Mouse (Mus musculus): ENCODE data around the gene Nav1. TPM values are rescaled to one million over a fixed set of nuclear protein-coding genes. Genes with fewer than 3 reads are reported as not detected.
A peak's percentile ranks its signal among the peaks of the same experiment; 100 is the strongest.

Gene Nav1
- total RNA-seq, 2 experiments from 2014 or later: 55.4 to 68.4 TPM

- no peak for DNase-seq (ENCODE audit: extremely low spot score in 1 of 2, low spot score in 2 of 2)
- Histone ChIP-seq H3K4me3 (no peak overlapping the region), H3K27ac (no peak overlapping the region)
- no peak for TF ChIP-seq CTCF (IDR thresholded peaks at IDR 0.05)
- intact Hi-C loops (cut with DNase I): no loop called here
These were observed 31.7 kb downstream of the Nav1 start for GRCm38 (mm10) chr1:135575393-135575792.

GRCm38 (mm10) chr1:135574451-135575208 lies 32.5 kb downstream of the Nav1 start:
- no peak for DNase-seq (ENCODE audit: extremely low spot score in 1 of 2, low spot score in 2 of 2)
- intact Hi-C loops (cut with DNase I): no loop called here
- no peak overlapping the region for H3K4me3 ChIP-seq
- TF ChIP-seq CTCF (IDR thresholded peaks at IDR 0.05): no peak
- no peak overlapping the region for H3K27ac ChIP-seq

GRCm38 (mm10) chr1:135572139-135572892 lies 34.8 kb downstream of the Nav1 start:
- no peak for TF ChIP-seq CTCF (IDR thresholded peaks at IDR 0.05)
- no peak overlapping the region for H3K27ac ChIP-seq
- no peak for DNase-seq (ENCODE audit: extremely low spot score in 1 of 2, low spot score in 2 of 2)
- intact Hi-C loops (cut with DNase I): no loop called here
- H3K4me3 ChIP-seq: no peak overlapping the region

GRCm38 (mm10) chr1:135568087-135568486 lies 39.0 kb downstream of the Nav1 start:
- no peak for TF ChIP-seq CTCF (IDR thresholded peaks at IDR 0.05)
- Histone ChIP-seq H3K27ac (no peak overlapping the region), H3K4me3 (no peak overlapping the region)
- no peak for DNase-seq (ENCODE audit: extremely low spot score in 1 of 2, low spot score in 2 of 2)
- intact Hi-C loops (cut with DNase I): no loop called here

GRCm38 (mm10) chr1:135566611-135567010 lies 40.5 kb downstream of the Nav1 start:
- Histone ChIP-seq H3K27ac (no peak overlapping the region), H3K4me3 (no peak overlapping the region)
- intact Hi-C loops (cut with DNase I): no loop called here
- peak in 1 of 2 experiments; percentile 60 for DNase-seq (ENCODE audit: extremely low spot score in 1 of 2, low spot score in 2 of 2)
- TF ChIP-seq CTCF (IDR thresholded peaks at IDR 0.05): no peak

GRCm38 (mm10) chr1:135565775-135566174 lies 41.3 kb downstream of the Nav1 start:
- no peak for TF ChIP-seq CTCF (IDR thresholded peaks at IDR 0.05)
- H3K27ac ChIP-seq: peak overlapping the region; percentile 55

GRCm38 (mm10) chr1:135564660-135565519 lies 42.2 kb downstream of the Nav1 start:
- DNase-seq (ENCODE audit: extremely low spot score in 1 of 2, low spot score in 2 of 2): no peak

More at GRCm38 (mm10) chr1:135565775-135566174, 41.3 kb downstream of the Nav1 start:
- DNase-seq (ENCODE audit: extremely low spot score in 1 of 2, low spot score in 2 of 2): no peak
- intact Hi-C loops (cut with DNase I): loop anchor here (2.0 kb wide), 1 partner anchor 17 kb away; no protein-coding TSS in a partner anchor
- H3K4me3 ChIP-seq: no peak overlapping the region

GRCm38 (mm10) chr1:135563781-135564414 lies 43.2 kb downstream of the Nav1 start:
- intact Hi-C loops (cut with DNase I): loop anchor here (2.0 kb wide), 1 partner anchor 19 kb away; no protein-coding TSS in a partner anchor
- no peak overlapping the region for H3K27ac ChIP-seq
- no peak for DNase-seq (ENCODE audit: extremely low spot score in 1 of 2, low spot score in 2 of 2)

More at GRCm38 (mm10) chr1:135564660-135565519, 42.2 kb downstream of the Nav1 start:
- TF ChIP-seq CTCF (IDR thresholded peaks at IDR 0.05): no peak
- Histone ChIP-seq H3K4me3 (no peak overlapping the region), H3K27ac (peak overlapping the region; percentile 55)
- intact Hi-C loops (cut with DNase I): loop anchor here (2.0 kb wide), 1 partner anchor 18 kb away; no protein-coding TSS in a partner anchor

GRCm38 (mm10) chr1:135562982-135563650 lies 44.0 kb downstream of the Nav1 start:
- H3K27ac ChIP-seq: no peak overlapping the region
- no peak for TF ChIP-seq CTCF (IDR thresholded peaks at IDR 0.05)

More at GRCm38 (mm10) chr1:135563781-135564414, 43.2 kb downstream of the Nav1 start:
- no peak for TF ChIP-seq CTCF (IDR thresholded peaks at IDR 0.05)
- H3K4me3 ChIP-seq: no peak overlapping the region

GRCm38 (mm10) chr1:135562115-135562514 lies 45.0 kb downstream of the Nav1 start:
- no peak for TF ChIP-seq CTCF (IDR thresholded peaks at IDR 0.05)
- no peak for DNase-seq (ENCODE audit: extremely low spot score in 1 of 2, low spot score in 2 of 2)
- Histone ChIP-seq H3K27ac (no peak overlapping the region), H3K4me3 (no peak overlapping the region)
- intact Hi-C loops (cut with DNase I): no loop called here

More at GRCm38 (mm10) chr1:135562982-135563650, 44.0 kb downstream of the Nav1 start:
- intact Hi-C loops (cut with DNase I): no loop called here
- DNase-seq (ENCODE audit: extremely low spot score in 1 of 2, low spot score in 2 of 2): no peak
- no peak overlapping the region for H3K4me3 ChIP-seq

Data from left cerebral cortex, adult 2 months (tissue).